Mouse (Mus musculus): ENCODE measurements around the gene Fam205a2. TPM values are rescaled to one million over a fixed set of nuclear protein-coding genes. Genes with fewer than 3 reads are reported as not detected.
"Not testable (repeated sequence)": the region's sequence is repeated elsewhere in the genome, so short reads cannot be mapped to it uniquely, and the experiment has no call there.

Gene Fam205a2
- under 1 TPM in 1 of 2 experiments, not detected in 1; 0.12 TPM for total RNA-seq (2021)
- long read RNA-seq, experiment 1, result 0 reads
- long read RNA-seq, experiment 2, partial matches to known transcripts, result 0 of 1 reads
- long read RNA-seq, experiment 2, other reads (novel, unspliced or antisense), result 1 of 1 reads

GRCm38 (mm10) chr4:42528075-42528474 lies at the start of gene Fam205a2:
Fam205a2 (minus strand) TSS chr4:42528175.
- intact Hi-C loops (cut with DNase I; ENCODE audit: low total_unique reads); DNase-seq: not testable (repeated sequence)

Other genes starting within 250 kb of the Fam205a2 start
- not detected for gene Gm21953, start 233.9 kb downstream of the Fam205a2 start, total RNA-seq (2021)
- under 1 TPM in 1 of 2 experiments, not detected in 1; 0.12 TPM for gene Fam205a3, start 209.8 kb downstream of the Fam205a2 start, total RNA-seq (2021)
- not detected for gene Gm21586, start 88.8 kb downstream of the Fam205a2 start, total RNA-seq (2021)
- gene Gm2163, start 61.4 kb downstream of the Fam205a2 start, total RNA-seq (2021), result not detected
- not detected for gene Gm10591, start 84.0 kb upstream of the Fam205a2 start, total RNA-seq (2021)
- gene Gm2564, start 101.5 kb upstream of the Fam205a2 start, total RNA-seq (2021), result 1 to 10 TPM; 1.1 to 3.3 TPM
- not detected for gene Ccl27b, start 127.1 kb upstream of the Fam205a2 start, total RNA-seq (2021)
- under 1 TPM in 1 of 2 experiments, not detected in 1; 0.44 TPM for gene Il11ra2, start 133.7 kb upstream of the Fam205a2 start, total RNA-seq (2021)
- gene 4930578G10Rik, start 207.4 kb upstream of the Fam205a2 start, total RNA-seq (2021), result not detected
- under 1 TPM in 1 of 2 experiments, not detected in 1; 0.66 TPM for gene Ccl19, start 228.4 kb upstream of the Fam205a2 start, total RNA-seq (2021)
- 1 to 10 TPM; 5.3 to 7.3 TPM for gene Ccl21a, start 245.8 kb upstream of the Fam205a2 start, total RNA-seq (2021)

Measured in gastrocnemius, postnatal 14 days (tissue).